Mouse (Mus musculus) ES-Bruce4 (cell line): ENCODE measurements around the gene Usf3. TPM values are rescaled to one million over a fixed set of nuclear protein-coding genes. Genes with fewer than 3 reads are reported as not detected.

Experiments
- H3K27ac ChIP-seq: 2 replicates; pipeline ENCODE4 v1.5.1; 2012; ENCODE audit warnings: low read length, inconsistent platforms; ENCODE audit not compliant: insufficient read depth
- H3K27me3 ChIP-seq: 2 replicates; pipeline ENCODE4 v1.6.1; 2012; ENCODE audit warnings: mild to moderate bottlenecking, low read length, inconsistent platforms; ENCODE audit not compliant: control insufficient read depth, poor library complexity, insufficient read depth, severe bottlenecking
- H3K36me3 ChIP-seq: 2 replicates; pipeline ENCODE4 v1.6.1; 2012; ENCODE audit warnings: inconsistent platforms, mild to moderate bottlenecking, low read length, moderate library complexity; ENCODE audit not compliant: control insufficient read depth, poor library complexity, insufficient read depth, severe bottlenecking
- H3K4me1 ChIP-seq: one replicate; pipeline ENCODE4 v1.8.1; 2011; ENCODE audit warnings: low read length; ENCODE audit not compliant: control insufficient read depth, insufficient read depth
- H3K4me3 ChIP-seq: 2 replicates; pipeline ENCODE4 v1.5.1; 2011; ENCODE audit warnings: low read depth, mild to moderate bottlenecking, low read length
- H3K9ac ChIP-seq: 2 replicates; pipeline ENCODE4 v1.6.1; 2012; ENCODE audit warnings: low read depth, mild to moderate bottlenecking, inconsistent platforms; ENCODE audit not compliant: poor library complexity, severe bottlenecking
- H3K9me3 ChIP-seq: replicated peaks from 2 replicates; pipeline ENCODE4 v1.6.1; 2012; ENCODE audit warnings: mild to moderate bottlenecking, low read length, inconsistent platforms; ENCODE audit not compliant: control insufficient read depth, poor library complexity, insufficient read depth, severe bottlenecking
- CTCF ChIP-seq: IDR thresholded peaks from one replicate; pipeline ENCODE4 v1.8.1; 2011; ENCODE audit warnings: low read depth, low read length
- EP300 ChIP-seq: IDR thresholded peaks from 2 replicates; pipeline ENCODE4 v1.6.1; 2011; ENCODE audit warnings: low read depth, low read length; ENCODE audit not compliant: insufficient read depth
- POLR2A ChIP-seq: IDR thresholded peaks from one replicate; pipeline ENCODE4 v1.8.1; 2011; ENCODE audit warnings: low read length; ENCODE audit not compliant: insufficient read depth
- polyA plus RNA-seq: library from polyadenylated mRNA; stranded (reverse); fragments of >200 nt; gene quantifications from 2 replicates; pipeline ENCODE4 v1.2.4, GENCODE M21; 2011; ENCODE audit warnings: low read depth; ENCODE audit not compliant: missing spikeins, insufficient read depth, insufficient read length

Usf3 gene
- polyA plus RNA-seq, 1 experiment: 19.3 TPM

GRCm38 (mm10) chr16:44237836-44238235 lies 64.8 kb downstream of the Usf3 start:
- Histone ChIP-seq H3K4me1 (no peaks in the 10 kb centered on the region), H3K9me3 (no peaks in the 10 kb centered on the region), H3K36me3 (no peaks in the 10 kb centered on the region), H3K27ac (no peak overlapping the region), H3K27me3 (no peaks in the 10 kb centered on the region), H3K4me3 (no peak overlapping the region), H3K9ac (no peak overlapping the region)
- TF ChIP-seq POLR2A: no peak
- TF ChIP-seq EP300: no peak
- no peak for TF ChIP-seq CTCF

GRCm38 (mm10) chr16:44238835-44239263 lies 65.8 kb downstream of the Usf3 start:
- H3K4me1 ChIP-seq: no peaks in the 10 kb centered on the region
- TF ChIP-seq POLR2A: no peak
- no peak for TF ChIP-seq CTCF
- TF ChIP-seq EP300: no peak
- H3K27me3 ChIP-seq: no peaks in the 10 kb centered on the region
- no peak overlapping the region for H3K4me3 ChIP-seq
- H3K27ac ChIP-seq: no peak overlapping the region
- no peak overlapping the region for H3K9ac ChIP-seq
- H3K36me3 ChIP-seq: no peaks in the 10 kb centered on the region
- no peaks in the 10 kb centered on the region for H3K9me3 ChIP-seq

- TF ChIP-seq POLR2A: no peak
- TF ChIP-seq EP300: no peak
- TF ChIP-seq CTCF: no peak
- Histone ChIP-seq H3K27me3 (no peaks in the 10 kb centered on the region), H3K27ac (no peak overlapping the region), H3K9ac (no peak overlapping the region), H3K4me1 (no peaks in the 10 kb centered on the region), H3K36me3 (no peaks in the 10 kb centered on the region), H3K9me3 (no peaks in the 10 kb centered on the region), H3K4me3 (no peak overlapping the region)
Observed at GRCm38 (mm10) chr16:44240406-44240805, 67.4 kb downstream of the Usf3 start.

- H3K4me3 ChIP-seq: no peak overlapping the region
- no peaks in the 10 kb centered on the region; the same call in 1 of the 2 replicates for H3K9me3 ChIP-seq
- H3K4me1 ChIP-seq: no peaks in the 10 kb centered on the region
- H3K27ac ChIP-seq: no peak overlapping the region
- no peaks in the 10 kb centered on the region for H3K36me3 ChIP-seq
- TF ChIP-seq POLR2A (no peak), CTCF (peak; percentile 74)
- no peak overlapping the region for H3K9ac ChIP-seq
- no peaks in the 10 kb centered on the region for H3K27me3 ChIP-seq
Observed at GRCm38 (mm10) chr16:44242633-44243032, 69.6 kb downstream of the Usf3 start.

- Histone ChIP-seq H3K9ac (no peak overlapping the region), H3K27me3 (no peaks in the 10 kb centered on the region), H3K4me1 (no peaks in the 10 kb centered on the region), H3K4me3 (no peak overlapping the region), H3K9me3 (no peaks in the 10 kb centered on the region; the same call in 1 of the 2 replicates), H3K36me3 (no peaks in the 10 kb centered on the region), H3K27ac (no peak overlapping the region)
- TF ChIP-seq EP300: no peak
- no peak for TF ChIP-seq CTCF
- no peak for TF ChIP-seq POLR2A
Observed at GRCm38 (mm10) chr16:44243323-44243722, 70.3 kb downstream of the Usf3 start.

DNA sequence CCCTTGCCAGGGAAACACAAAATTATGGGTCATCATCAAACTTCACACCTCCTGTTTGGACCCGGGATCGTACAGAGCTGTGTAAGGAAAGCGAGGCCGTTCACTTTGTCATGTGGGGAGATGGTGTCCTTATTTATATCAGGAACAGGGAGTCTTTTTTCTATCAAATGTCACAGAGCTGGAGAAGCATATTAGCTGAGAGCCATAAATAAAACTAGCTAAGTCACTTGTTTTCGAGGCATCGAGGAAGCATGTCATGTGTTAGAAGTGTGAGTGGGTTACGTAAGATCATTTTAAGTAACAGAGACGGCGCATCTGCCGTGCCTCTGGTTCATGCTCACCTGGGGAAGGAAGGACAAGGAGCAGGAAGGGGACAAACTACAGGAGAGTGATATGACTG lies 76.9 kb downstream of the Usf3 start:
- Histone ChIP-seq H3K4me1 (no peaks in the 10 kb centered on the region), H3K9me3 (no peaks in the 10 kb centered on the region; the same call in 1 of the 2 replicates), H3K9ac (no peak overlapping the region), H3K36me3 (no peaks in the 10 kb centered on the region), H3K27me3 (no peaks in the 10 kb centered on the region; the same call in 1 of the 2 replicates), H3K4me3 (no peak overlapping the region), H3K27ac (no peak overlapping the region)
- TF ChIP-seq EP300: no peak
- TF ChIP-seq CTCF: no peak
- TF ChIP-seq POLR2A: no peak
